Mouse (Mus musculus) spleen, adult 12 weeks (tissue): ENCODE measurements around the gene Spata6.

Experiments
- DNase-seq: peaks from one replicate; pipeline ENCODE4 v3.0.0; 2022; ENCODE audit warnings: low spot score

Gene Spata6

DNA sequence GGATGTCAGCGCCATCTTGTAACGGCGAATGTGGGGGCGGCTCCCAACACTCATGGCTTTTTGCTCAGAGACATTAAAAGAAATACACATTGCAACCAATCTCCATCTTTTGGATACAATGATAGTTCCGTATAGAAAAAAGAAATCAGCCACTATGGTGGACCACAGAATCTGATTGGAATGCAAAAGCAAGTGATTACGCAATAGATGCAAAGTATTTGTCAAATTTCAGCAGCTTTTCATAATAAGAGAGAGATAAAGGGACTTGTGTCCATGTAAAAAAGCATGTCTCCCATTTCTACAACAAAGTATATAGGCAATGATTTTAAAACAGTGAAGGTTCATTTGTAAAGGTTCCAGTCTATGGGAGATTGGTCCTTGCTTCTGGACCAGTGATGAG, 119.1 kb downstream of the Spata6 start:
- DNase-seq = no peak

DNA sequence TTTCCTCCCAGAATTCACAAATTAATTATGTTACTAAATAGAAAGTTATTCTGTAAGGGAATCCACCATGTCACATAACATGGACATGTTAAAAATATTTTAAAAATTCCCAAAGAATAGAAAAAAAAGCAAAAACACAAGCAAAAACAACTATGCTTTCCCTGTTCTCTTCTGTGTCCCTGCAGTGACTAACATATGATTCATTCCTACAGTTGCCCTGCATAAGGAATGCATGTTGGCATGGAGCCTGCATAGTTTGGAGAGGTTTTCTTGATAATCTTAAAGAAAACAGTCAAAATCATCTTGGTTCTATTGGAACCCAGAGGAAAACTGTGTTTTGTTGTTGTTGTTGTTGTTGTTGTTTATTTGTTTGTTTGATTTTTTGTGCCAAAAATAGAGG, 132.8 kb downstream of the Spata6 start:
- no peak for DNase-seq

GRCm38 (mm10) chr4:111866701-111867100, 146.9 kb downstream of the Spata6 start:
- no peak for DNase-seq

DNA sequence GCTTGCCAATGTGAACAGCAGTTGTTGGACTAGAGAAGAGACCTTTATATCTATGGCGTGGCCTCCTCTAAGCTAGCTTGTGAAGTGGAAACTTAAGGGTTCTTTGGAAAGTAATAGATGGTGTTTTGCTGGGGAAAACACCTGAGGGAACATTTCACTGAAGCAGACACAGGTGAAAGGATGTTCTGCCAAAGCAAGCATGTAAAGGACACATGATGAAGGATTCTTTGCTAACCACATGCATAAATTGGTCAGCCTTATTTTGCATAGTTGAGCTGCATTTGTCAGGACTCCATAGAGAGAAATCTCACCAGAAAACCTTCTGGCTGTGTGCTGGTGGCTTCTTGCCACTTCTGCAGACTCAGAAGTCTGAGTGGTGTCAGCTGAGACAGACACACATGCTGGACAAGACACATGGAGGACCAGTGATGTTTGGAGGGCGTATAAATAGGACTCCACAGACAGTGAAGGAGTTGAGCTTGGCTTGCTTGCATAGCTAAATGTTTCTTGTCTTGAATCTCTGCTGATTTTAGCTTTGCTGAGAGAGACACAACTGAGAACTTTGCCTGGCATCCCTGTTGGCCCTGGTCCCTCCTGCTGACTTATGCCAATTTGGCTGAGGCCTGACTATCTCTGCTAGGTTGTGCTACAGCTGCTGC, 148.1 kb downstream of the Spata6 start:
- DNase-seq = no peak
